Mouse (Mus musculus): ENCODE results near the gene Kcnmb2. TPM values are rescaled to one million over a fixed set of nuclear protein-coding genes. Genes with fewer than 3 reads are reported as not detected.

Gene Kcnmb2
- polyA plus RNA-seq, 1 experiment from 2014 or later: 1.3 TPM

- DNase-seq (ENCODE audit: low spot score): no peak
- no peaks in the 10 kb centered on the region for H3K27me3 ChIP-seq (ENCODE audit: control insufficient read depth, insufficient read depth, low read length)
- H3K4me3 ChIP-seq (ENCODE audit: low read depth, low read length): no peak overlapping the region
- TF ChIP-seq EP300 (optimal IDR thresholded peaks at IDR 0.05) (no peak), CTCF (IDR thresholded peaks at IDR 0.05; ENCODE audit: low read depth) (no peak)
- no peak overlapping the region for H3K27ac ChIP-seq (replicated peaks)
- no peak overlapping the region for H3K9ac ChIP-seq (ENCODE audit: low read length)
- WGBS: 26% methylated on average over 3 of the region's 3 CpGs
- H3K4me1 ChIP-seq (replicated peaks; ENCODE audit: control insufficient read depth, insufficient read depth): no peaks in the 10 kb centered on the region
- H3K36me3 ChIP-seq (ENCODE audit: control insufficient read depth, insufficient read depth, low read length): no peaks in the 10 kb centered on the region
- H3K9me3 ChIP-seq (ENCODE audit: control insufficient read depth, low read length): no peaks in the 10 kb centered on the region
- no peak overlapping the region for H3K4me2 ChIP-seq (replicated peaks; ENCODE audit: low read depth)
- ATAC-seq (ENCODE audit: low FRiP score, low TSS enrichment): no peak
Observed at GRCm38 (mm10) chr3:31979661-31980060, 77.4 kb downstream of the Kcnmb2 start.

GRCm38 (mm10) chr3:31982444-31982843 is 80.1 kb downstream of the Kcnmb2 start:
- H3K27ac ChIP-seq (replicated peaks): no peak overlapping the region
- TF ChIP-seq CTCF (IDR thresholded peaks at IDR 0.05; ENCODE audit: low read depth) (no peak), EP300 (optimal IDR thresholded peaks at IDR 0.05) (no peak)
- no peak overlapping the region for H3K4me2 ChIP-seq (replicated peaks; ENCODE audit: low read depth)
- H3K4me3 ChIP-seq (ENCODE audit: low read depth, low read length): no peak overlapping the region
- no peaks in the 10 kb centered on the region for H3K27me3 ChIP-seq (ENCODE audit: control insufficient read depth, insufficient read depth, low read length)
- 53% methylated on average over 5 of the region's 5 CpGs for WGBS
- DNase-seq (ENCODE audit: low spot score) (no peak), ATAC-seq (ENCODE audit: low FRiP score, low TSS enrichment) (no peak)
- H3K4me1 ChIP-seq (replicated peaks; ENCODE audit: control insufficient read depth, insufficient read depth): no peaks in the 10 kb centered on the region
- H3K9ac ChIP-seq (ENCODE audit: low read length): no peak overlapping the region
- no peaks in the 10 kb centered on the region for H3K9me3 ChIP-seq (ENCODE audit: control insufficient read depth, low read length)
- H3K36me3 ChIP-seq (ENCODE audit: control insufficient read depth, insufficient read depth, low read length): no peaks in the 10 kb centered on the region

GRCm38 (mm10) chr3:31985103-31985502 is 82.8 kb downstream of the Kcnmb2 start:
- no peak for ATAC-seq (ENCODE audit: low FRiP score, low TSS enrichment)
- no peak for DNase-seq (ENCODE audit: low spot score)
- Histone ChIP-seq H3K9ac (ENCODE audit: low read length) (no peak overlapping the region), H3K4me3 (ENCODE audit: low read depth, low read length) (no peak overlapping the region), H3K9me3 (ENCODE audit: control insufficient read depth, low read length) (no peaks in the 10 kb centered on the region), H3K4me2 (replicated peaks; ENCODE audit: low read depth) (no peak overlapping the region), H3K4me1 (replicated peaks; ENCODE audit: control insufficient read depth, insufficient read depth) (no peaks in the 10 kb centered on the region), H3K27me3 (ENCODE audit: control insufficient read depth, insufficient read depth, low read length) (no peaks in the 10 kb centered on the region), H3K36me3 (ENCODE audit: control insufficient read depth, insufficient read depth, low read length) (no peaks in the 10 kb centered on the region), H3K27ac (replicated peaks) (no peak overlapping the region)
- 80% methylated on average over 4 of the region's 4 CpGs for WGBS
- TF ChIP-seq EP300 (optimal IDR thresholded peaks at IDR 0.05): no peak

GRCm38 (mm10) chr3:31991526-31992045 is 89.3 kb downstream of the Kcnmb2 start:
- Histone ChIP-seq H3K9me3 (ENCODE audit: control insufficient read depth, low read length) (no peaks in the 10 kb centered on the region), H3K4me3 (ENCODE audit: low read depth, low read length) (no peak overlapping the region), H3K36me3 (ENCODE audit: control insufficient read depth, insufficient read depth, low read length) (no peaks in the 10 kb centered on the region), H3K4me2 (replicated peaks; ENCODE audit: low read depth) (no peak overlapping the region), H3K9ac (ENCODE audit: low read length) (no peak overlapping the region), H3K27ac (replicated peaks) (no peak overlapping the region), H3K4me1 (replicated peaks; ENCODE audit: control insufficient read depth, insufficient read depth) (no peaks in the 10 kb centered on the region), H3K27me3 (ENCODE audit: control insufficient read depth, insufficient read depth, low read length) (no peaks in the 10 kb centered on the region)
- DNase-seq (ENCODE audit: low spot score): no peak
- no peak for TF ChIP-seq CTCF (IDR thresholded peaks at IDR 0.05; ENCODE audit: low read depth)
- TF ChIP-seq EP300 (optimal IDR thresholded peaks at IDR 0.05): no peak
- ATAC-seq (ENCODE audit: low FRiP score, low TSS enrichment): no peak
- 50% methylated on average over 5 of the region's 5 CpGs for WGBS

- Histone ChIP-seq H3K4me3 (ENCODE audit: low read depth, low read length) (no peak overlapping the region), H3K9me3 (ENCODE audit: control insufficient read depth, low read length) (no peaks in the 10 kb centered on the region), H3K4me1 (replicated peaks; ENCODE audit: control insufficient read depth, insufficient read depth) (no peaks in the 10 kb centered on the region), H3K27ac (replicated peaks) (no peak overlapping the region), H3K36me3 (ENCODE audit: control insufficient read depth, insufficient read depth, low read length) (no peaks in the 10 kb centered on the region), H3K9ac (ENCODE audit: low read length) (no peak overlapping the region), H3K27me3 (ENCODE audit: control insufficient read depth, insufficient read depth, low read length) (no peaks in the 10 kb centered on the region), H3K4me2 (replicated peaks; ENCODE audit: low read depth) (no peak overlapping the region)
- ATAC-seq (ENCODE audit: low FRiP score, low TSS enrichment) (no peak), DNase-seq (ENCODE audit: low spot score) (no peak)
- WGBS: 84% methylated on average over 5 of the region's 5 CpGs
- TF ChIP-seq EP300 (optimal IDR thresholded peaks at IDR 0.05) (no peak), CTCF (IDR thresholded peaks at IDR 0.05; ENCODE audit: low read depth) (no peak)
Observed at GRCm38 (mm10) chr3:32011566-32011965, 109.3 kb downstream of the Kcnmb2 start.

- no peak for DNase-seq (ENCODE audit: low spot score)
- Histone ChIP-seq H3K4me1 (replicated peaks; ENCODE audit: control insufficient read depth, insufficient read depth) (no peaks in the 10 kb centered on the region), H3K9me3 (ENCODE audit: control insufficient read depth, low read length) (no peaks in the 10 kb centered on the region), H3K36me3 (ENCODE audit: control insufficient read depth, insufficient read depth, low read length) (no peaks in the 10 kb centered on the region), H3K4me2 (replicated peaks; ENCODE audit: low read depth) (no peak overlapping the region), H3K9ac (ENCODE audit: low read length) (no peak overlapping the region), H3K27ac (replicated peaks) (no peak overlapping the region), H3K27me3 (ENCODE audit: control insufficient read depth, insufficient read depth, low read length) (no peaks in the 10 kb centered on the region), H3K4me3 (ENCODE audit: low read depth, low read length) (no peak overlapping the region)
- TF ChIP-seq EP300 (optimal IDR thresholded peaks at IDR 0.05) (no peak), CTCF (IDR thresholded peaks at IDR 0.05; ENCODE audit: low read depth) (no peak)
- no peak for ATAC-seq (ENCODE audit: low FRiP score, low TSS enrichment)
- WGBS: 82% methylated on average over 12 of the region's 12 CpGs
Observed at GRCm38 (mm10) chr3:32012205-32012931, 110.1 kb downstream of the Kcnmb2 start.
